Mouse (Mus musculus): ENCODE data around the gene Clip1.

DNA sequence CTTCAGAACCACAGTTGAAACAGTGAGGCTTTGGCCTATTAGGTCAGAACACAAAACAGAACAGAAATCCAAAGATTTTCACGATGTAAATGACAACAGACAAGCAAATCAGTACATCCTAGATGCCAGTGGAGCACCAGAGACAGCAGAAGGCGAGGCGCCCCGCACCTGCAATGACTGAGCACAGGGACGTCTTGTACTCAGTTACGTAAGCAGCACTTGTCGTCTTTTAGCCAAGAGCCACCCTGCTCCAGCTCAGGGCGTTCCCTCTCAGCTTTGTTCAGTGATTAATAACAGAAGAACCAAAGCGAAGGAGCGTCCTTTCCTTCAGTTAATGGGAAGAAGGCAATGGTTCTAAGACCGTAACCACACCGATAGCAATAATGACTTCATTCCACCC is 24.2 kb upstream of the Clip1 start:
- TF ChIP-seq CTCF (IDR thresholded peaks at IDR 0.05; ENCODE audit: borderline replicate concordance, insufficient read depth, low read length) (no peak), POLR2A (IDR thresholded peaks at IDR 0.05; ENCODE audit: low read depth, low read length) (no peak)

Data from embryonic fibroblast, embryonic 13.5 days (primary cell).